Mouse (Mus musculus): ENCODE results near the gene Boll.

- TF ChIP-seq CTCF (conservative IDR thresholded peaks at IDR 0.05; ENCODE audit: insufficient read depth, insufficient read length, low read depth, low read length) (no peak), POLR2A (IDR thresholded peaks at IDR 0.05; ENCODE audit: low read depth, low read length) (no peak)
Observed at GRCm38 (mm10) chr1:55236487-55236886, 126.8 kb downstream of the Boll start.

Data from kidney, adult 2 months (tissue).